Mouse (Mus musculus): ENCODE results near the gene Nlrp6.
"Not testable (repeated sequence)": the region's sequence is repeated elsewhere in the genome, so short reads cannot be mapped to it uniquely, and the experiment has no call there.

The Nlrp6 gene

DNA sequence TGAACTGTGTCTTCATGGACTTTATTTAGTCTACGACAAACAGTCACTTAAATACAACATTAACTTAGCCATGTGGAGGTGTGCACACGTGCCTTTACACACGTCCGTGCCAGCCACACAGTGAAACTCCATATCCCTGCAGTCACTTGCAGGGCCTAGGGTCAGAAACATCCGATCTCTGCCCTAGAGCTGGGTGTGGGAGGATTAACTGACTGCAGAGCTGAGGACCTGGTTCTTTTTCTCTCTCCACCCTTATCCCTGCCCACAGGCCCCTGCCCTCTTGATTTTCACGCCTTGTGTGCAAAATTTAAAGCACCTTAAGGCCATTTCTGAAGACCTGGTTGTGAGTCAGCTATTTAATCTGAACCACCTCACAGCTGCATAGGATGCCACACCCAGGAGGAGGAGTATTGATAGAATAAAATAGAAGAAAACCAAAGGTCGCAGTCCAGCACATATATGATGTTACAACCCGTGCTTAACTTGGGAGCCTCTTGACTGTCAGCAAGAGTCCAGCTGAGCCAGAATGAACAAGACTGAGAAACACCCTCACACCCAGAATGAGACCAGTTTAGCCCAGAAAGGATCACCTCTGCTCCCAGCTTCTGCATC is at the start of gene Nlrp6:
Nlrp6 (plus strand) TSS at position 485 of the 612 bp plus-strand sequence.
- no peak for DNase-seq (ENCODE audit: extremely low spot score)

DNA sequence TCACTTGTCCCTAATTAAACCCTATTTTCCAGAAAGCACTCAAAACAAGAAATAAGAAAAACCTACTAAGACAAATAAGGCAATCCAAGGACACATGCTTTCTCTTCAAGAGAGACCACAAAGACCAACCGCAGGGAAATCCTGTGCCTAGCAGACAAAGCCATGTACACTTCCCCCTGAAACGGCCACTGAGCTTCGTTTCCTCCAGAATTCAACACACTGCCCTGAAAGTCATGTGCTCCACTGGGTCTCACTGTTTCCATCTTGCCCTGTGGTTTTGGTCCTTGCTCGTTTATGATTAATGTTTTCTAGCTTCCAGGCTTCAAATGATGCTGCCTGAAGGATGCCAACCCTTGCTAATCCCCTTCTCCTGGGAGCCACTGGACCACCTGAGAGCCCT is 46.5 kb upstream of the Nlrp6 start:
- no peak for DNase-seq (ENCODE audit: extremely low spot score)

GRCm38 (mm10) chr7:140877364-140877763 is 43.3 kb upstream of the Nlrp6 start:
- no peak for DNase-seq (ENCODE audit: extremely low spot score)

DNA sequence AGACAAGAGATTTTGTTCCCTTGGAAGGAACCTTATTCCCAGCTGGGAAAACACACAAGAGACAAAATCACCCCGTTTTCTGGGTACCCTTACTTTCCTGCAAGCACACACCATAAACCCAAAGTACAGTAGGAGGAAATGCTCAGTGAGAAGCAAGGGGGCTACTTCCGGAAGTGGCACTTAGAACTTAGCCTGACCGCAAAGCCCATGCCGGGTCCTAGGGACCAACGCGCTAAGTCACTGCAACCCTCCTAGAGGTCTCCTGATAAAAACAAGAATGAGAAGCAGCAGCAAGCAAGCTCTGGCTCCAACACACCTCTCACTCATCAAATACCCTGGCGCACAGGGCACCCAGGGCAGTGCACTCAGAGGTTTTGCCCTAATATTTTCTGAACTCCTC is 41.3 kb upstream of the Nlrp6 start:
- no peak for DNase-seq (ENCODE audit: extremely low spot score)

GRCm38 (mm10) chr7:140880419-140880818 is 40.3 kb upstream of the Nlrp6 start:
- no peak for DNase-seq (ENCODE audit: extremely low spot score)

- DNase-seq (ENCODE audit: extremely low spot score) = no peak
Measured at GRCm38 (mm10) chr7:140880865-140881515, 39.7 kb upstream of the Nlrp6 start.

DNA sequence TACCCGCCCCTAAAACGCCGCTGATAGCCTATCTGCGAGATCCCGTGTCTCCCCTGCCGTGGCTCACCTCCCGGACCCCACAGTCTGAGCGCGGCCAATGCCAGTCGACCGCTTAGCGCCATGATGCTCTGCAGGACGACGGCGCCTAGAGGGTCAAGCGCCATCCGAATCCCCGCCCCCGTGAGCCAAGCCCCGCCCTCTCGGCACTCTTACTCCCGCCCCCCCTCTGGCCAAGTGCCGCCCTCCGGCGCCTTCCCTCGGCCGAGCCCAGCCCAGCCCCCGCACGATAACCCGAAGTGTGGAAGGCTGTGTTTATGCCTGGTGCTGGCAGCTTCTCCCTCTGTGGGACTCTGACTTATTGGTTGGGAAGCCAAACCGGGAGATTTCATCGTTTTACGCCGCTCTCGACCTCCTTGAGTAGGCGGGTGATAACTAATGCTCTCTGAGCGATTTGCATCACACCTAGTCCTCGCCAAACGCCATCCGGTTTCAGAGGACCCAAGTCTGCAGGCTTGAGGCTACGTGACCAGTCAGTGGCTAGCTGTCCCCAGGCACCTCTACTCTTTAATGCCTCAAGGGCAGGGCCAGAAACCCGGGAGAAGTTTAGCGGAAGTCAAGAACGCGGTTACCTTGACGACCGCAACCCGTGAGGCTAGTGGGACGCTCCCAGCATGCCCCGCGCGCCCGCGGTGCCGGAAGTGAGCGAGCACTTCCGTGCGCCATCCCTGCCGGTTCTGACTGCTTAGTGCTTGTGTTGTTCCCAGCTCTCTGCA is 38.8 kb upstream of the Nlrp6 start, which contains the start of the genes Psmd13 and Sirt3:
Psmd13 (plus strand) TSS at position 273 of the 773 bp plus-strand sequence.
Sirt3 (minus strand) TSS at position 614 of the 773 bp plus-strand sequence.
- DNase-seq (ENCODE audit: extremely low spot score) = peak; percentile 91

DNA sequence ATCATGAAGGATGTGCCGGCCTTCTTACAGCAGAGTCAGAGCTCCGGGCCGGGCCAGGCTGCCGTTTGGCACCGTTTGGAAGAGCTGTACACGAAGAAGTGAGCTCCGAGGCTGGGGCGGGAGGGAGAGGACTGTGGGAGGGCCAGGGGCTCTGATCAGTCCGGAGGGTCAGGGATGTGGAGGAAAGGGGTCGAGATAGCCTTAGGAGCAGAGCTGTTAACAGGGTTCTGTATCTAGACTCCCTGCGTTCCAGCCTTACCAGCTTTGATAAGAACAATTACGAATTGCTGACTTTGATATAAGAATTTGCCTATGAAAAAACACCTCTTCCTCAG is 38.3 kb upstream of the Nlrp6 start:
- DNase-seq (ENCODE audit: extremely low spot score) = no peak

DNA sequence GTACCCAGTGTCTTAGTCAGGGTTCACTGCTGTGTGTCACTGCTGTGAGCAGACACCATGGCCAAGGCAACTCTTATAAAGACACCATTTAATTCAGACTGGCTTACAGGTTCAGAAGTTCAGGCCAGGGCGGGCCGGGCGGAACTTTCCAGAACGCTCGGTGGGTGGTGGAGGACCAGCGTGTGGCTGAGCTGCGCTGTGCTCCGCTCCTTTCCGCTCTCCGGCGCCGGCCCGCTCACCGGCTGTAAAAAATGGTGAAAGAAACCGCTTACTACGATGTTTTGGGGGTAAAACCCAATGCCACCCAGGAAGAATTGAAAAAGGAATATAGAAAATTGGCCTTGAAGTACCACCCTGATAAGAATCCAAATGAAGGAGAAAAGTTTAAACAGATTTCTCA is 30.1 kb upstream of the Nlrp6 start:
- not testable (repeated sequence) for DNase-seq (ENCODE audit: extremely low spot score)

GRCm38 (mm10) chr7:140894031-140894430 is 26.7 kb upstream of the Nlrp6 start:
- no peak for DNase-seq (ENCODE audit: extremely low spot score)

DNA sequence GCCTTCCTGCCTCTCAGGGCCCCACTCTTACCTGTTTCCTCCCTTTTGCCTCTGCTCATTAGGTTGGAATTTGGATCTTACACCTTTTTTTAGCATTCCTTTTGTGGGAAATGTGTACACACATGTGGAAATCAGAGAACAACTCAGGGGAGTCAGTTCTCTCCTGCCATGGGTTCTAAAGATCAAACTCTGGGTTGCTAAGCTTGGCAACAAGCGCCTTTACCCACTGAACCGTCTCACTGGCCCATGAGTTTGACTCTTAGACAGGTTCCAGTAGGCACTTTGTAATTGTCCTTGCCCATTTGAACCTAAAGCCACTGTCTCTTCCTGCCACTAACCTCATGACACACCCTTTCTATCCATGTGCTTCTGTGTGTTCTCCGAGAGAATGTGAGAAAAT is 26.1 kb upstream of the Nlrp6 start:
- DNase-seq (ENCODE audit: extremely low spot score) = no peak

- DNase-seq (ENCODE audit: extremely low spot score) = no peak
Measured at GRCm38 (mm10) chr7:140897863-140898262, 22.8 kb upstream of the Nlrp6 start.

GRCm38 (mm10) chr7:140899121-140899520 is 21.6 kb upstream of the Nlrp6 start:
- DNase-seq (ENCODE audit: extremely low spot score) = no peak

GRCm38 (mm10) chr7:140900220-140900619 is 20.5 kb upstream of the Nlrp6 start, which contains the start of gene Cox8b:
Cox8b (minus strand) TSS chr7:140900446.
- DNase-seq (ENCODE audit: extremely low spot score) = no peak

- no peak for DNase-seq (ENCODE audit: extremely low spot score)
Measured at GRCm38 (mm10) chr7:140902036-140902875, 18.4 kb upstream of the Nlrp6 start.

DNA sequence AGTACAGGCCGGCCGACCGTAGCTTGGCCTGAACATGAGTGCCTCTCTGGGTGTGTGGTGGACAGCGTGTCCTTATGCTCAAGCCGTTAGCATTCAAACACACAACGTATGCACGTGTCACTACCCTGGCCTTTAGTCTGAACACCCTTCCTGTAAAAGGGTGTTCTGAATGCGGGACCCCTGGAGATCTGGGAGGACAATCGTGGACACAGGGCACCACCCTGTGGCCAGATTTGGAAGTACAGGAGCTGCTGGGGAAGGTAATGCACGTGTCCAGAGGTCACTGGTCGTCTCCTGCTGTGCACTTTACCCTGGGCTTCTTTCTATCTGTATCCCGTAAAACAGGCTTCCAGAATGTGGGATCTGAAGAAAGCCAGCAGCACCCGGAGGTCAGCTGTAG is 17.5 kb upstream of the Nlrp6 start:
- peak; percentile 85 for DNase-seq (ENCODE audit: extremely low spot score)

DNA sequence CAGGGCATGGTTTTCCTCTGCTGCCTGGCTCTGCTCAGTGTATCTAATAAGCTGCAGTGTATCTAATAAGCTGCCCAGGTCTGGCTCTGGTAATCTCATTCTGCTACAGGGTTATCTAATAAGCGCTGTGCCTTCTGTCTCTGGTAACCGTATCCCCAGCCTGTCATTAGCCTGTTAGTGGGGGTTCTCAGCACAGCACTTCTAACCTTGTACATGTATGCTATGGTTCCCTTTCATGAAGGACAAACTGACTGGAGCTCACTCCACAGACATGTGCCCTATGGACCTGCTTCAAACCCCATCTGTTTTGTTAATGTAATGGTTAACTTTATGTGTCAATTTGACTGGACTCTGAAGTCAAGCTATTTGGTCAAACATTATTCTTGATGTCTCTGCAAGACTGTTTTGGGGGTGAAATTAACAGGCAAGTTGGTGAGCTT is 15.0 kb upstream of the Nlrp6 start:
- DNase-seq (ENCODE audit: extremely low spot score) = no peak

DNA sequence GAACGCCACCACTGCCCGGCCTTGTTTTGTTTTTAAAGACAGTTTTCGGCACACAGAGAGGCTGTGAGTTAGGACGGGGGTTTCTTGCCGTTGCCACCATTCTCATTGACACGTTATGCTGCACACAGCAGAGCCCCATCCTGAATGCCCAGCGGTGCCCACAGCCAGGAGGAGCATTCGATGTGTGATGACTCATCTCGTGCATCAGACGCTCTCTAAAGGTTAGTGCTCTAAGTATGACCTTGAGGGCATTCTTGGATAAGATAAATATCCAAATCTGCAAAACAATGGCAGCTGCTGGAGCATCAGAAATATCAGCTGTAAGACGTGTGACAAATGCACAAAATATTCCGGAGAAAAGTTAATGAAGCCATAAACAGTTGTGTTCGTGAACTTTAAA is 13.6 kb upstream of the Nlrp6 start:
- DNase-seq (ENCODE audit: extremely low spot score) = no peak

DNA sequence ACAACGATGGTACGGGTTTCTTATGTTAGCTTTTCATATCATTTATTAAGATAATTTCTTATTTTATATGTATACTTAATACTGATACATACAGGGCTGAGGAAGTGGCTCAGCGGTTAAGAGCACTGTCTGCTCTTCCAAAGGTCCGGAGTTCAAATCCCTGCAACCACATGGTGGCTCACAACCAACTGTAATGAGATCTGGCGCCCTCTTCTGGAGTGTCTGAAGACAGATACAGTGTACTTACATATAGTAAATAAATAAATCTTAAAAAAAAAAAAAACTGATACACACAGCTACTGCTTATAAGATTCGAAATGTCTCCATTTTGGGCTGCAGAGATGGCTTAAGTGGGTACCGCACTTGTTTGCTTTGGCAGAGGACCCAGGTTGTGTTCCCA is 13.0 kb upstream of the Nlrp6 start:
- no peak for DNase-seq (ENCODE audit: extremely low spot score)

DNA sequence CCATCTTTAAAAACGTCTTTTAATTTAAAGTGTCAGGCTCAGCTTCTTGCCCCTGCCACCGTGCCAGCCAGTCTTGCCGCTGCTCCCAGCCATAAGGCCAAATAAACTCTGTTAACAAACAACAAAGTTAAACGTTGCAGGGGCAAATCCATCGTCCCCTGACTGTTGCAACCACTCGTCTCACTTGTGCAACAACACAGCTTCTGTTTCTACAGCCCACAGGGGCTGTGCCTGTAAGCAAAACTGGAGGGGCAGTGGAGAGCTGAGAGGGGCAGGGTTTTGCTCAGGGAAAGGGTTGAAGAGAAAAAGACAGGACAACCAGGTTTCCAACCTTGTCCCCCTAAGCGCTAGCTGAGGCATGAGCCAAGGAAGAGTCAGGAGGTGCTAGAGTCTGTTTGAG is 12.5 kb upstream of the Nlrp6 start:
- no peak for DNase-seq (ENCODE audit: extremely low spot score)

DNA sequence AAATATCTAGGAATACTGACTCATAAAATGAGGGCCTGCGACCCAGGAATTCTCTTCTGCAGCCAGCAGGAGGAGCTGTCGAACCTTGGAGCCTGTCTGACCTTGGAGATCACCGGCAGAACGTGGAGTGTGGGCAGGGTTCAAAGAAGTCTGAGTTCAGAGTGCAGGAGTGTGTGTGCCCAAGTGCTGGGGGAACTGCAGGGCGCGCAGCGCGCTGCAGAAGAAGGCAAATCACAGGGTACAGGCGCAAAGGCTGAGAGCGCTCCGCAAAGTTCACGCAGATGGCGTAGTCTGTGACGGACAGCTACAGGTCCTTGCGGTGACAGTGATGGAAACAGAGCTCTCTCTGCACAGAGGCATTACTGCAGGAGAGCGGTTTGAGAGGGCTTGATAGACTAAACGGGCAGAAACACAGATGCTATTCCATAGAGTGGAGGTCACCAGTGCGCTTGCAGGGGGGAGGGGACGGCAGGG is 12.0 kb upstream of the Nlrp6 start:
- peak; percentile 85 for DNase-seq (ENCODE audit: extremely low spot score)

GRCm38 (mm10) chr7:140912293-140912692 is 8.4 kb upstream of the Nlrp6 start:
- DNase-seq (ENCODE audit: extremely low spot score) = no peak

Data from embryo, embryonic 9.5 days (tissue).